Mouse (Mus musculus) adrenal gland, adult 18-20 months (tissue): ENCODE measurements around the gene Zfp52. TPM values are rescaled to one million over a fixed set of nuclear protein-coding genes. Genes with fewer than 3 reads are reported as not detected.

Source experiments
- DNase-seq, 2 experiments: peaks; one replicate each; pipeline ENCODE4 v3.0.0; 2021 to 2022; ENCODE audit warnings: low spot score in 2 of 2
- long read RNA-seq, 2 experiments: library from polyadenylated mRNA; stranded (forward); transcript quantifications; one replicate each; pipeline ENCODE4 v2.0.0; 2021
- total RNA-seq, 2 experiments: library from RNA; stranded (reverse); gene quantifications; 1 replicate in 1 of 2; 2 replicates in 1 of 2; pipeline ENCODE4 v1.2.3; 2021

Gene Zfp52
- total RNA-seq: 10 to 100 TPM; 21.3 to 41.2 TPM
- long read RNA-seq, experiment 1, transcript Zfp52-202 (5 exons, 3,164 nt): major isoform, 6 of 13 reads
- long read RNA-seq, experiment 1, partial matches to known transcripts: 1 of 13 reads
- long read RNA-seq, experiment 1, other reads (novel, unspliced or antisense): 6 of 13 reads
- long read RNA-seq, experiment 2, transcript Zfp52-202 (5 exons, 3,164 nt): major isoform, 101 of 115 reads
- long read RNA-seq, experiment 2, partial matches to known transcripts: 1 of 115 reads
- long read RNA-seq, experiment 2, other reads (novel, unspliced or antisense): 13 of 115 reads

DNA sequence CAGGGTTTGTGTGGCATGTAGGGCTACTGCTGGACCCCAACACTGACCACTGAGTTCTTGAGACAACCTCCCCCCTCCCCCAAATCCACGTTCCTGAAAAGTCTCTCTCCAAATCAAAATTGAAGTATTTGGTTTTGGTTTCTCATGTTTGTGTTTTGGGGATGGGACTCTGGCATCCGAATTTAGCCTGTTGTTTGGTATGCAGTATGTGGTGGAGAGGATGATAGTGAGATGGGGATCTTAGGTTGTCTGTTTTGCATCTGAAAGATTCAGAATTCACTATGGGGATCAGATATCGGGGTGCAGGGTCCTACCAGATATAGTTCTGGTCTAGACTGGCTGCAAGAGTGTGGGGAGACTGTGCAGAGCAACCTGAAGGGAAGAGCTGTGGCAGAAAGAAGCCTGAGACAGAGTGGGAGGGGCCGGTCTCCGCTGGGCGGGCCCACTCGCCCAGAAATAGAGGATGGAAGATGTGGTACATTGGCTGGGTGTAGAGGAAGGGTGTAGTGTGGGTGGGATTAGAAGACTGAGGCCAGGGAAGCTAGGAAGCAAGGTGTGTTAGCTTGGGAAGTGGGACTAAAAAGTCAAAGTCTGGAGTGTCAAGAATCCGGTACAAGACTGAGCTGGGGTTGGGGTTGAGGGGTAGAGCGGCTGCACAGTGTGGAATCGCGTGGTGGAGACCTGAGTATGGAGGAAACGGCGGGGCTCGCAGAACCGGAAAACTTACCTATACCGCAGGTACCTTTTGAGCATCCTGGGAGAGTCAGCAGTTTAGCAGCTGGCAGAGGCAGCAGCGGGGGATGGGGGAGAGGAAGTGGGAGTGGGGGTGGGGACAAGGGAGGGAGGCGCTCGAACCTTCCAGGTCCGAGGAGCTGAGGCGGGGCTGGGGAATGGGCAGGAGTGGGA, at the start of gene Zfp52:
Gene Zfp52 (plus strand): TSS at position 444 of the 906 bp plus-strand sequence.
- DNase-seq: peak; percentile 61 to 71

DNA sequence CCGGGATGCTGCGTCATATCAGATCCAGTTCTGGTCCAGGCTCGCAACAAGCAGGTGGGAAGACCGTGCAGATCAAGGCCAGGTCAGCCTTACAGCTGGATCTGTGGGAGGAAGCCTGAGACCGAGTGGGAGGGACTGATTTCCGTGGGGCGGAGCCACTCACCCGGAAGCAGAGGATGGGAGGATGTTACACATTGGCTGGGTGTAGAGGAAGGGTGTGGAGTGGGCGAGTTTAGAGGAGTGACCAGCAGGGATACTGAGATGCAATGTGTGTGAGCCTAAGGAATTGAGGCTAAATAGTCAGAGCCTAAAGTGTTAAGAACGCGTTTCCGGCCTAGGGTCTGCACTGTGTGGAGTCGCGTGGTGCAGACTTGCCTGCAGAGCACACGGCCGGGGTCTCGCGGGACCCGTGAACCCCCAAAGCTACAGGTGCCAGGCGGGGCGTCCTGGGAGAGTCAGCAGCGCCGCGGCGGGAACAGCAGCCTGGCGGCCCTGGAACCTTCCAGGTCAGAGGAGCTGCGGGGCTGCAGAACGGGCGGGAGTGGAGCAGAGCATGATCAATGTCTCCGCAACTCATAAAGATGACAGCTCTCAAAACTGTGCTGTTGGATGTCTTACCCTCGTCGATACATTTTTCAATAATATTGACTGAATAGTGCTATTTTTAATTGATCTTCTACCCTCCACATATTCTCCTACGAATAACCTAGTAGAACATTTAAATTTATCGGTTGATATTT, 46.4 kb upstream of the Zfp52 start, which contains the start of gene Zfp53:
Gene Zfp53 (plus strand): TSS at position 239 of the 740 bp plus-strand sequence.
- DNase-seq: peak; percentile 71 to 74

DNA sequence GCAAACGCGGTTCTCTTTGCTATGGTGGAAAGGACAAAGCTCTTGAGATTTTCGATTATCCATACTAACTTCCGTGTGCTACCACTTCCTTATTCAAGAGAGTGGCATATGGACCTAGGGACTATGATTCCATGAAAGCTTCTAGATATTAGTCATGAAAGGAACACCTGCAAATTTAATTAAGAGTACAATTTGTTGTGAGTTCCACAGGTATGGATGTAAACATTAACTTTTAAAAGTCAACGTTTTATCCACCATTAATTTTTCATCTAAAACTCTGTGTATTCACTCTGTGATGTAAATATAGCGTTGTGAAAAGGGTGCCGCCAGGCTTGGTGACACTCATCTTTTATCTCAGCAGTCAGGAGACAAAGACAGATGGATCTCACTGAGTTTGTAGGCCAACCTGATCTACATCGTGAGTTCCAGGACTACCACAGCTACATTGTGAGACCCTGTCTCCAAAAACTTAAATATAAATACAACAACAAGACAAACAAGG, 45.8 kb upstream of the Zfp52 start:
- DNase-seq: no peak

DNA sequence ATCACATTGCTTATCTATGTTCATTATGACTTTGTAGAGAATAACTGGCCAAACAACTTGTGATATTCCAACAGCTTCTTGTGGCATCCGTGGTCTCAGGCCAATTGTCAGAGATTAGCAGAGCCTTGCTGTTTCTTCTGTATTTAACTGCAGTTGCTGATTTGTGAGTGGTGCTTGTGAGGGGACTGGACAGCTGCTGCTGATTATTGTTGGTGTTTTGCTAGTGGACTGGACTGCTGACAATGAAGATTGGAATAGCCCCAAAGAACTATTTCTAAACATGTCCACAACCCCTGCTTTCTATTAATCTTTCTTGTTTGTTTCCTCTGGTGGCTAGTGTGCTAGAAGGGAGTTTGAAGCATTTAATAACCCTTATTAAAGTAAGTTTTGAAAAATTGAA, 34.0 kb upstream of the Zfp52 start:
- DNase-seq: no peak

DNA sequence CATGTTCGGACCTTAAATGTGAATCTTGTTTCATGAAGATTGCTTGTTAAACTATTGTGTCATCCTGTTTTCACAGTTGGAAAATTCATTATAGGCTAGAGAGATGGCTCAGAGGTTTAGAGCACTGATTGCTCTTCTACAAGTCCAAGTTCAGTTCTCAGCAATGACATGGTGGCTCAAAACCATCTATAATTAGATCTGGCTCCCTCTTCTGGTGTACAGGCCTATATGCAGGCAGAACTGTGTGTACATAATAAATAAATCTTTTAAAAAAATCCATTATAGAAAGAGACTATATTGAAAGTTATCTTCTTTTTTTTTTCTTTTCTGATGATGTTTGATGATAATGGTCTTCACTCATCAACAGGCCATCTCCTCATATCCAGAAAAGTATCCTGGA, 30.8 kb upstream of the Zfp52 start:
- no peak for DNase-seq

GRCm38 (mm10) chr17:21506258-21506657, 29.1 kb upstream of the Zfp52 start:
- DNase-seq: no peak

GRCm38 (mm10) chr17:21509756-21510155, 25.6 kb upstream of the Zfp52 start:
- DNase-seq: no peak

DNA sequence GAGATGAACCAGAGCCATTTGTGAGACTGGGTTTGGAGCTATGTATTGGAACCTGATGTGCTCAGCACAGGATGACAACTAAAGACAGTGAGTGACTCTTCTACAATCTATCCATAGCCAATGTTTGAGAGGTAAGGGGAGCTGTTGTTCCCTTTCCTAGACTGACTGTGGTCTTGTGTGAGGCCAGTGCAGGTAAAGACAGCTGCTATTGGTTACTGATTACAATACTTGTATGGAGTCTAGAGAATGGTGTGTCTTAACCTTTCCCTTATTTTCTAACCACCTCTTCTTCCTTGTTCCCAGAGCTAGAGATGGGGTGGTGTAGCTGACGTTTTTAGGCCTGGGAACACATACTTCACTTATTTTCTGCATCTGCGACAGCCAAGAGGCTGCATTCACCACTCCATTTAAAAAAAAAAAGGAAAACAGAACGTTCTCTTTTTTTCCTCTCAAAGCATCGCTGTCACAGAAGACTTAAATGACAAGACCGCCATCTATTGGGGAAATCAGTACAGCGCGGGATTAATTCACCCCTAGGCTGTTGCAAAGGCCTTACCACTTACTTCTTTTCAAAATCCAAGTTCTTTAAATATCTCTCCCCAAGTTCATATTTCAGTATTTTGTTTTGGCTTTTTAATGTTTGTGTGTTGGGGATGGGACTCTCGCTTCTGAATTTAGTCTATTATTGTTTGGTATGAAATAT, 19.8 kb upstream of the Zfp52 start:
- DNase-seq: peak; percentile 31 to 39

DNA sequence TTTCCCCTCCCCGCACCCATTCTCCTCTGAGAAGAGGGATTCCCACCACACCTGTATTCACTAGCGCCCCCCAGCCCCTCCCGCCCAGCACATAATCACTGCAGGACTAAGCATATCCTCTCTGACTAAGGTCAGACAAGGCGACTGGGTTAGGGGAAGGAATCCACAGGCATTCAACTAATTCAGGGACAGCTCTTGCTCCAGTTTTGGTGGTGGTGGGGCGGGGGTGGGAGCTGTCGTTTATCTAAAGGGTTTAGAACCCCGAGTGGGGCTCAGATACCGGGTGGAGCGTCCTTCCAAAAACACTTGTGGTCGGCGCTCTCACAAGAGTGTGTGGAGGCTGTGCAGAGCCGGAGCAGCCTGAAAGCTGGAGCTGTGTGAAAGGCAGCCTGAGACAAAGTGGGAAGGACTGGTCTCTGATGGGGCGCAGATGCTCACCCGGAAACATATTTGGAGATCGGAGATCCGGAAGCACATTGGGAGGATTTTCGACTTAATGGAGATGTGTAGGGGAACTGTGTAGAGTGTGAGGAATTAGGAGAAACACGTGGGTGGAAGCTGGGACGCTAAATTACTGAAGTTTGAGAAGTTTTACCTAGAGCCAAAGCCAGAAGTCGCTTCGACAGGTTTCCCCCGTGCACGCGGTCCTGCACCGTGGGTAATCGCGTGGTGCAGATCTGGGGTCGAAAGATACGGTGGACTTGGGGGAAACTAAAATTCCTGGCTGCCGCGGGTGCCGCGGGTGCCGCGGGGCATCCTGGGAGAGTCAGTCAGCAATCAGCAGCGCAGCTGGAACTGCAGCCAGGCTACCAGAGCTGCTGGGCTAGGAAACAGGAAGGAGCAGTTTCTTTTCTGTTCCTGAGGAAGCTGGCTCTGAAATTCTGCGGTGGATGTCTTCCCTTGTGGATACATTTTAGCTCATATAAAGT, 18.9 kb upstream of the Zfp52 start:
- DNase-seq: peak; percentile 64 to 67

- DNase-seq: no peak
Observed at GRCm38 (mm10) chr17:21517130-21517671, 18.1 kb upstream of the Zfp52 start.

DNA sequence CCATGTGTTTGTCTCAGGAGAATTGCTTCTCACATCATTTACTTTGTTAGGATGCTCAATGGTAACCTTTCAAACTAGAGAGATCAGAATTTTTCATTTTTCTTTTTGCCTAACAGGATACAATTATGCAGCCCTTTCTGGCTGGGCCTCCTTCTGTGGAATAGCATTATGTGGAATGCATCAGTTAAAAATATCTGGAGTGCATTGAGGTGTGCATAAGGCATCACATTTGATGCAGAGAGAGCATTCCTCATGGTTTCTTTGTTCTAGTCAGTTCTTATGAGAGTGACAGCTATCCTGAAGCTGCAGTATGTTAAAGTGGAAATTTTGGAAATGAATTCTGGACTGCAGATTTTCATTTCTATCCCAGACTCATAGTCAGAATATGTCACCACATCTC, 9.1 kb upstream of the Zfp52 start:
- no peak for DNase-seq

DNA sequence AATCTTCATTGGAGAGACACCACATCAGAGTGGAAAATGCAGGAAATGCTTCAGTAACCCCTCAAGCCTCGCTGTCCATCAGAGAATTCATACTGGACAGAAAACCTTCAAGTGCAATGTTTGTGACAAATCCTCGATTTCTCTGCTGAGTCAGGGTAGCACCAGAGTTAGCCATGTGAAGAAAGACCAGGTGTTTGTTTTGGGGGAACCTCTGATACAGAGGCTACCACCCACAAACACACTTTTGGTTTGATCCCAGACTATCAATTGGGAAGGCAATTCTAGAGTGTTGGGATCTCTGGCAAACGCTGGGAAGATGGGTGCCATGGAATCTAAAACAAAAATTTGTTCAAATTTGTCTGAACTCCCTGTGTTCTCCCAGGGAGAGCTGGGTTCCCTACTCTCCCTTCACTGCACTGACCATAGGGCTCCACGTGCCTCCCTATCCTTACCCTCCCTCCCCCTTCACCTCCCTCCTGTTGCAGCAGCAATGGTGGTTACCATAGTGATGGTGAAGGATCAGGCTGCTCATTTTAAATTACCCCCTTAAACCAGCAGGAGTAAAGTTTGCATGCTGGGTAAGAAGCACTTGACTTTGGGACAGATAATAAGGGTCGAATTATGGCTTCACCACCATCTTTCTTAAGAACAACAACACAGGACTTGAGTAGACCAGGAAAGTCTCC, 4.6 kb upstream of the Zfp52 start:
- no peak for DNase-seq

DNA sequence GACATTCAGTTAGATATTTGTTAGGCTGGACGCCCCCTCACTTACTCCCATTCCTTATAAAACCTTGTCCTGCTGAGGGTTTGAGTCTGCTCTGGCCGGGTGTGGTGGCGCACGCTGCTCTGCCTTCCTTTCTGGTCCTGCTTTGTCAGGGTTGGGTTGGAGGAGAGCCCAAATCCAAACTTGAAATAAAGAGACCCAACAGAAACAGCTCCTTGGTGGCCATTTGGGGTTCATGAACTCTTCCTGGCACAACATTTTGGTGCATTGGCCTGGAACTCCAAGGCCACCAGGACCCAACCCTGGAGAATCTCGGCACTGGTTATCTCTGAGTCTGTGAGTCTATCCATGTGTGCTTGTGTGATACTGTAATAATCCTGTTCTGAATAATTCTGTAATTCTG, 3.7 kb upstream of the Zfp52 start:
- DNase-seq: no peak

GRCm38 (mm10) chr17:21532101-21532951, 3.0 kb upstream of the Zfp52 start:
- DNase-seq: peak; percentile 72 to 75

GRCm38 (mm10) chr17:21533961-21534360, 1.4 kb upstream of the Zfp52 start:
- DNase-seq: no peak

DNA sequence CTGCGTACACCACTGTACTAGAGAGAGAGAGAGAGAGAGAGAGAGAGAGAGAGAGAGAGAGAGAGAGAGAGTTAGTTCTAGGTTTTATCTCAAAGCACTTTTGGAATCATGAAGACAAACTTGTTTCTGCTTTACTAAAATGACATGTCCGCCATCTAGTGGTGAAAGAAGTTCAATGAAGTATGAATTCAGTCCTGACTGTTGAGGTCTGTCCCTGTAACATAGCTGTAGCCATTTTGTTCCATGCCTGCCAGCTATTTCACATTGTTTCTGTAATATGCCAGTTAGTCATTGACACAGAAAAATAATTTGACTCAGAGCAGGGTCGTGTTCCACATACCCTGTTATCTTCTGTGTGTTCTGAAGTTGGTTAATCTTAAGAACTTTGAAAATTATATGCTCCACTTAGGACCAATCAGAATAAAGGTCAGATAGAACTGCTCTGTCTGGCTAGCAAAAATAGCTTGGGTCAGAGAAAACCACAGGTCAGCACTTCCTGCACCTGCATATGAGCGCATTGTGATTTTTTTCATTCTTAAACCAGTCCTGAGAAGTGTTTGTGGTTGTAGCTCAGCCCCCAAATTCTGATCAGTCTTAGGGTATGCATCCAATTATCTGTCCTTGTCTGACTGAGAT, 761 bp upstream of the Zfp52 start:
- no peak for DNase-seq

DNA sequence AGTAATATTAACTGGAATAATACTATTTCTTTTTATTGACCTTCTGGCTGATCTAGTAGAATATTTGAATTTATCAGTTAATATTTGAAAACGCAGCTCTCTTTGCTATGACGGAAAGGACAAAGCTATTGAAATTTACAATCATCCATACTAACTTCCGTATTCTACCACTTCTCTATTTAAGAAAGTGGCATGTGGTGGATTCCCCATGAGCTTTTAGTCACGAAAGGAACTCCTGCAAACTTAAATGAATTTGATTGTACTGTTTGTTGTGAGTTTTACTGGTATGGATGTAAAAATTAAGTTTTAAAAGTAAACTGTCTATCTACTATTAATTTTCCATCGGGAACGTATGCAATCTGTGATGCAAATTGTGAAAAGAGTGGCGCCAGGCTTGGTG, 757 bp downstream of the Zfp52 start:
- no peak for DNase-seq
